Mouse (Mus musculus) stomach, postnatal 0 days (tissue): Measurements from ENCODE around the gene Krt10. TPM values are rescaled to one million over a fixed set of nuclear protein-coding genes. Genes with fewer than 3 reads are reported as not detected.

Experiments used
- ATAC-seq: fragments of 200-750 bp; cut with Nextera tagmentation; 2 replicates; pipeline ENCODE4 v1.8.0; 2017; ENCODE audit not compliant: low FRiP score, low TSS enrichment
- DNase-seq: peaks from one replicate; pipeline ENCODE4 v3.0.0-alpha.2; 2016; ENCODE audit warnings: low spot score
- H3K27ac ChIP-seq: fragments of 300-500 bp; sonication (generic); replicated peaks from 2 replicates; pipeline ENCODE4 v1.5.1; 2014; ENCODE audit warnings: mild to moderate bottlenecking, control low read depth
- H3K27me3 ChIP-seq: fragments of 300-500 bp; sonication (generic); 2 replicates; pipeline ENCODE4 v1.6.1; 2014; ENCODE audit warnings: low read length; ENCODE audit not compliant: control insufficient read depth, insufficient read depth
- H3K36me3 ChIP-seq: fragments of 300-500 bp; sonication (generic); 2 replicates; pipeline ENCODE4 v1.6.1; 2014; ENCODE audit warnings: low read length, mixed read lengths; ENCODE audit not compliant: control insufficient read depth, insufficient read depth
- H3K4me1 ChIP-seq: fragments of 300-500 bp; sonication (generic); replicated peaks from 2 replicates; pipeline ENCODE4 v1.6.1; 2014; ENCODE audit warnings: antibody characterized with exemption; ENCODE audit not compliant: control insufficient read depth, insufficient read depth
- H3K4me2 ChIP-seq: fragments of 300-500 bp; sonication (generic); replicated peaks from 2 replicates; pipeline ENCODE4 v1.6.1; 2014; ENCODE audit warnings: low read depth, mild to moderate bottlenecking, control low read depth, moderate library complexity
- H3K4me3 ChIP-seq: fragments of 300-500 bp; sonication (generic); 2 replicates; pipeline ENCODE4 v1.5.1; 2014; ENCODE audit warnings: low read depth, low read length, control low read depth
- H3K9ac ChIP-seq: fragments of 300-500 bp; sonication (generic); 2 replicates; pipeline ENCODE4 v1.6.1; 2014; ENCODE audit warnings: mild to moderate bottlenecking, low read length, control low read depth, mixed read lengths
- H3K9me3 ChIP-seq: fragments of 300-500 bp; sonication (generic); 2 replicates; pipeline ENCODE4 v1.6.1; 2016; ENCODE audit warnings: low read length; ENCODE audit not compliant: control insufficient read depth
- CTCF ChIP-seq: IDR thresholded peaks from 2 replicates; pipeline ENCODE4 v1.5.1; 2016; ENCODE audit warnings: antibody characterized with exemption, low read depth, mild to moderate bottlenecking, moderate library complexity
- EP300 ChIP-seq: optimal IDR thresholded peaks from 2 replicates; pipeline ENCODE3; 2016; ENCODE audit warnings: antibody characterized with exemption
- WGBS: fragments of 180-500 bp; shearing (Covaris S2); extraction: QIAGEN DNeasy Blood & Tissue Kit; methylation state at CpG from one replicate; pipeline ENCODE4 v1.1.7; 2014; 5-methylcytosine and 5-hydroxymethylcytosine counted together
- polyA plus RNA-seq: library from polyadenylated mRNA; unstranded; fragments of >200 nt; fragmentation: Nextera tagmentation; extraction: Ambion mirVana; gene quantifications from 2 replicates; pipeline ENCODE4 v1.2.1, GENCODE M21; 2015

Gene Krt10
- polyA plus RNA-seq, 1 experiment from 2014 or later = 431 TPM

DNA sequence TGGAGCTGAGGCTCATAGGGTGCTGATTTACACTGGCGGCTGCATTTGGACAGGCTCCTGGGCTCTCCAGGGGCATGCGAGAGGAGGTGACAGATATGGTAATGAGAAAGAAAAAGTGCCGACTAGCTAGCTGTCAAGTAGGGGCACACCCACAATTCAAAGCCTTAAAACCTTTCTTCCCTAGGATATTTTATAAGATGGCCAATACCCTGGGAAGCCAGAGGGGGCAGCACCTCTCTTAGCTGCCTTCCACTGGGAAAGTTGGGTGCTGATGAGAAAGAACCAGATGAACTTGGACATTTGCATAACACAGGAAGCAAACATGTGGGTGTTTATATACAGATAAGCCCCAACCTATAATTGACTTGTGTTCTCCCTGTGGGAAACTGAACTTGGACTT is 19.9 kb downstream of the Krt10 start:
- no peak for ATAC-seq
- Histone ChIP-seq H3K36me3 (no peaks in the 10 kb centered on the region), H3K4me1 (no peaks in the 10 kb centered on the region), H3K4me2 (no peak overlapping the region), H3K27ac (no peak overlapping the region), H3K27me3 (no peaks in the 10 kb centered on the region), H3K9ac (no peak overlapping the region), H3K9me3 (no peaks in the 10 kb centered on the region), H3K4me3 (no peak overlapping the region)
- 3% methylated on average over 3 of the region's 3 CpGs for WGBS
- DNase-seq = peak; percentile 59
- no peak for TF ChIP-seq EP300
- peak; percentile 75 for TF ChIP-seq CTCF

DNA sequence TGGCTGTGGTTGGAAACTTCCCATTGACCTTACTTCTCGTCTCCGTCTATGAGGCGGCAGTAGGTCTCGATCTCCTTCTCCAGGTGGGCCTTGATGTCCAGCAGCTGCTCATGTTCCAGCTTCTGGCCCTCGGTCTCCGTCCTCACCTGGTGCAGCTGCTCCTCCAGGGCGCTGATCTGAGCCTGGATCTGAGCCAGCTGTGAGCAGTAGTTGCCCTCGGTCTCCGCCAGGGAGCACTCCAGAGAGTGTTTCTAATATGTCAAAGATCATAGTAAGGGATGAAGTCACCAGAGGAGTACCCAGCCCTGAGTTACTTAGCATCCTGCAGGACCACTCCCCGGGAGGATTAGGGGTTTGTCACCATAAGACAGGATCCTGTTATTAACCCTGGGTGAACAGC is 22.4 kb downstream of the Krt10 start:
- WGBS = 23% methylated on average over 10 of the region's 10 CpGs
- no peak overlapping the region for H3K9ac ChIP-seq
- peak; percentile 42 for DNase-seq
- no peaks in the 10 kb centered on the region for H3K4me1 ChIP-seq
- H3K9me3 ChIP-seq = no peaks in the 10 kb centered on the region
- H3K4me2 ChIP-seq = no peak overlapping the region
- TF ChIP-seq EP300 (no peak), CTCF (peak; percentile 51)
- H3K27me3 ChIP-seq = no peaks in the 10 kb centered on the region
- no peak overlapping the region for H3K4me3 ChIP-seq
- no peak overlapping the region for H3K27ac ChIP-seq
- ATAC-seq = no peak
- no peaks in the 10 kb centered on the region for H3K36me3 ChIP-seq

DNA sequence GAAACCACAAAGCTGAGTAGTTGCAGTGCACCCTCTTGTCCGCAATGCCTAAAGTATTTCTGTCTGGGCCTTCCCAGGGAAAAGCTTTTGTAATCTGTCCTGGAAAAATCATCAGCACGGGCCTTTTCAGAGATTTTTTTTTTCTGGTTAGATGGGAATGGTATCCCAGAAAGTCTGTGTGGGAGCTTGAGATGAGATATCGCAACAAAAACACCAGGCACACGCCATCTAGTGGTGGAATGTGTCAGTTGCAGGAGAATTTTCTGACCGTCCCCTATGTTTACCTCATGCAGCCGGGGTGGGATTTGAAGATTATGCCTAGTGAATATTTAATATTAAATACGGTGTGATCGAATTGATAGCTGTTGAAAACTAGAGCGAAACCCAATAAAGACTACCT is 24.8 kb downstream of the Krt10 start:
- H3K9me3 ChIP-seq = no peaks in the 10 kb centered on the region
- H3K9ac ChIP-seq = no peak overlapping the region
- H3K4me3 ChIP-seq = no peak overlapping the region
- no peak overlapping the region for H3K4me2 ChIP-seq
- ATAC-seq = no peak
- H3K36me3 ChIP-seq = no peaks in the 10 kb centered on the region
- peak; percentile 34 for DNase-seq
- H3K4me1 ChIP-seq = no peaks in the 10 kb centered on the region
- H3K27me3 ChIP-seq = no peaks in the 10 kb centered on the region
- 18% methylated on average over 9 of the region's 9 CpGs for whole genome bisulfite sequencing
- TF ChIP-seq CTCF = peak; percentile 81
- TF ChIP-seq EP300 = no peak
- H3K27ac ChIP-seq = no peak overlapping the region

DNA sequence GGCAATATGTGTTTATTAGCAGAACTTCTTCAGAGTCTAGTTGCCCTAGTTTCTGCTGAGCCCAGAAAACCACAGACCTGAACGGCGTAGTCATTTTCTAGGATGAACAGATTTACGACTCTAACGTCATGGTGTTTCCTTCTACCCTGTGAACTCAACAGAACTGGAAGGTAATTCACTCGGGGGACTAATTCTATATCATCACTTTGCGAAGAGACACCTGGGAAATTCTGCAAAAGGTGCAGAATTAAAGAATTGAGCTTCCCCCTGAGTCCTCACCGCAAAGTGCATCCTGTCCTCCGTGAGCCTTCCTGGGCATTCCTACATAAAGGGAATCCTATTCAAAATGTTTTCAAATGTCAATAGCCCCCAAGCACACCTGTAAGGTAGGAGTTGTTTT is 27.7 kb downstream of the Krt10 start:
- no peak overlapping the region for H3K27ac ChIP-seq
- H3K9me3 ChIP-seq = no peaks in the 10 kb centered on the region
- H3K36me3 ChIP-seq = no peaks in the 10 kb centered on the region
- no peak overlapping the region for H3K4me3 ChIP-seq
- H3K4me2 ChIP-seq = no peak overlapping the region
- no peak overlapping the region for H3K9ac ChIP-seq
- H3K4me1 ChIP-seq = no peaks in the 10 kb centered on the region
- TF ChIP-seq EP300 (no peak), CTCF (no peak)
- ATAC-seq = no peak
- H3K27me3 ChIP-seq = no peaks in the 10 kb centered on the region
- WGBS = 89% methylated on average over 8 of the region's 8 CpGs
- no peak for DNase-seq

DNA sequence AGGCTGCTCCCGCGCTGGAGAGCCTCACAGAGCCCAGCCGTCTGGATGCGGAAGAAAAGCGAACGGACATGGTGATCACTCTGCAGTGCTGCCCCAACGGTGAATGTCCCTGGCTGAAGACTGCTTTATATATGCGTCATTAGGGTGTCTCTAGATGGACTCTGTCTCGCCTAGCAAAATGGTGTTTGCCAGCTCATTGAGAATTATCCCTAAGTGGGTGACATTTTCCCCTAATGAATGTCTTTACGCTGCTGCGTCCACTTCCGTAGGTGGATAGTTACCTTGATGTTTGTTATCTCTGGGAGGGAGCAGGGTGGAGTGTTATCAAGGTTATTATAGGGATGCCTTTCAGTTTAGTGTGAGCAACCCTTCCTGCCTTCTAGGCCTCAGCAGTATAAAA is 38.2 kb downstream of the Krt10 start, which contains the start of gene Krt27:
Gene Krt27, minus strand, starts transcription at position 101 of the 400 bp plus-strand sequence.
- no peak within 1 kb of the TSS for H3K27ac ChIP-seq
- no peak within 1 kb of the TSS for H3K4me3 ChIP-seq
- no peaks in the 10 kb centered on the region for H3K27me3 ChIP-seq
- H3K4me2 ChIP-seq = no peak within 1 kb of the TSS
- no peaks in the 10 kb centered on the region for H3K4me1 ChIP-seq
- WGBS = 66% methylated on average over 12 of the region's 12 CpGs
- TF ChIP-seq EP300 (no peak), CTCF (no peak)
- no peaks in the 10 kb centered on the region for H3K36me3 ChIP-seq
- H3K9ac ChIP-seq = no peak within 1 kb of the TSS
- DNase-seq (no peak), ATAC-seq (no peak)
- H3K9me3 ChIP-seq = no peaks in the 10 kb centered on the region

DNA sequence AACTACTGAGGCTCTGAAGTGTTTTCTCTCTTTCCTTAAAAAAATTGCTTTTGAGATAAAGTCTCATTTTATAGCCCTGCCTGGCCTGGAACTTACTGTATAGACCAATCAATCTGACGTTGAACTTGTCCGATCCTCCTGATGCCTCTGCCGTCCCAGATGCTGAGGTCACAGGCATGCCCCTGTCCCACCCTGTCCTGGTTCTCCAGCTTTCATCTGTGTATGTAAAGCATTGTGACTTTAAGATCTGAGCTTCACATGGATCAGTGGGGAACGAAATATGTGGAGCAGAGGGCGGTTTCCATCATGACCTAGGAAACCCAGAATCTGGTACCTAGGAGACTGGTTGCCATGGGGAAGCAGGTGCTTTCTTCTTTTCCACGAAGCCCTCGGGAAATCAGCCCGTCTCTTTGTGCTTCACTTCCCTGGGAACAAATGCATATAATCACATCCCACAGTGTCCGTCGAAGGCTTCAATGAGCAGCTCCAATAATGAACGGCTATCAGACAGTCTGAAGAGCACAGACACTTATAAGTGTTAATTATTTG is 49.8 kb downstream of the Krt10 start:
- Histone ChIP-seq H3K4me3 (no peak overlapping the region), H3K9ac (no peak overlapping the region), H3K27me3 (no peaks in the 10 kb centered on the region), H3K9me3 (no peaks in the 10 kb centered on the region), H3K27ac (no peak overlapping the region), H3K4me1 (no peaks in the 10 kb centered on the region), H3K36me3 (no peaks in the 10 kb centered on the region), H3K4me2 (no peak overlapping the region)
- DNase-seq (no peak), ATAC-seq (no peak)
- 73% methylated on average over 11 of the region's 11 CpGs for WGBS
- TF ChIP-seq CTCF (no peak), EP300 (no peak)
